Mouse (Mus musculus) lung, postnatal 14 days (tissue): ENCODE measurements around the gene Chrna3.

Experiments
- DNase-seq: peaks from one replicate; pipeline ENCODE4 v3.0.0; 2021

Chrna3 gene

GRCm38 (mm10) chr9:55026275-55026663 is at the start of gene Chrna3:
TSS of gene Chrna3 (minus strand) at chr9:55026562.
- DNase-seq: no peak

GRCm38 (mm10) chr9:55067965-55068265 is 41.6 kb upstream of the Chrna3 start:
- DNase-seq: no peak

- no peak for DNase-seq
Measured at GRCm38 (mm10) chr9:55067260-55067964, 41.0 kb upstream of the Chrna3 start.

GRCm38 (mm10) chr9:55065241-55065640 is 38.9 kb upstream of the Chrna3 start:
- no peak for DNase-seq

GRCm38 (mm10) chr9:55058067-55058466 is 31.7 kb upstream of the Chrna3 start:
- DNase-seq: no peak

- DNase-seq: no peak
Measured at GRCm38 (mm10) chr9:55055386-55055930, 29.1 kb upstream of the Chrna3 start.

GRCm38 (mm10) chr9:55048211-55048880 is 22.0 kb upstream of the Chrna3 start, which contains the start of gene Chrnb4:
TSS of gene Chrnb4 (minus strand) at chr9:55048779.
- no peak for DNase-seq

GRCm38 (mm10) chr9:55046764-55047163 is 20.4 kb upstream of the Chrna3 start:
- no peak for DNase-seq

GRCm38 (mm10) chr9:55045001-55045400 is 18.6 kb upstream of the Chrna3 start:
- DNase-seq: no peak

GRCm38 (mm10) chr9:55043688-55044087 is 17.3 kb upstream of the Chrna3 start:
- DNase-seq: no peak

- DNase-seq: no peak
Measured at GRCm38 (mm10) chr9:55041389-55041788, 15.0 kb upstream of the Chrna3 start.

GRCm38 (mm10) chr9:55039983-55040382 is 13.6 kb upstream of the Chrna3 start:
- DNase-seq: no peak

GRCm38 (mm10) chr9:55038948-55039347 is 12.6 kb upstream of the Chrna3 start:
- no peak for DNase-seq

- no peak for DNase-seq
Measured at GRCm38 (mm10) chr9:55031435-55032167, 5.2 kb upstream of the Chrna3 start.

- DNase-seq: no peak
Measured at GRCm38 (mm10) chr9:55025534-55026274, 658 bp downstream of the Chrna3 start.

GRCm38 (mm10) chr9:55023902-55024583 is 2.3 kb downstream of the Chrna3 start:
- peak; percentile 90 for DNase-seq

- no peak for DNase-seq
Measured at GRCm38 (mm10) chr9:55023326-55023725, 3.0 kb downstream of the Chrna3 start.

GRCm38 (mm10) chr9:55016926-55017325 is 9.4 kb downstream of the Chrna3 start:
- DNase-seq: no peak

- DNase-seq: no peak
Measured at GRCm38 (mm10) chr9:55010588-55011350, 15.6 kb downstream of the Chrna3 start.

- DNase-seq: no peak
Measured at GRCm38 (mm10) chr9:55009692-55010091, 16.7 kb downstream of the Chrna3 start.

GRCm38 (mm10) chr9:55003609-55004008 is 22.8 kb downstream of the Chrna3 start:
- DNase-seq: no peak

GRCm38 (mm10) chr9:54995645-54996044 is 30.7 kb downstream of the Chrna3 start:
- DNase-seq: no peak
